Mouse (Mus musculus): ENCODE results near the gene Nox4.
"Not testable (repeated sequence)": the region's sequence is repeated elsewhere in the genome, so short reads cannot be mapped to it uniquely, and the experiment has no call there.

Gene Nox4

DNA sequence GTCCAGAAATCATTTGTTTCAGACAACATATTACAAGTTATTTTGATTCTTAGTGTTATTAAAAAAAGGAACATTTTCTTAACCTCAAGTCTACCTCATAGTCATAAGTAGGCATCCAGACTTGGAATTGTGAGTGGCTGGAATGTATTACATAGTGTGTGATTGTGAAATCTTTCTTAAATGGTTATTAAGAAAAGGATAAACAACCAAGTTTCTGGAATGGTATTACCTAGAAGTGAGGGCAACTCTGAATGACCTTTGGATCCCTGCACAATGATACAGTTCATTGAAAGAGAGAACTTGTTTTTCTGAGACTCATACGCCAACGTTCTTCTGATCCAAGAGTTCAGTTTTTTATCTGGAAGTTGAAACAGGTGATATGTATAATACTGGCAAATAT, 125.4 kb downstream of the Nox4 start:
- no peak for DNase-seq (ENCODE audit: low spot score in 2 of 2)

DNA sequence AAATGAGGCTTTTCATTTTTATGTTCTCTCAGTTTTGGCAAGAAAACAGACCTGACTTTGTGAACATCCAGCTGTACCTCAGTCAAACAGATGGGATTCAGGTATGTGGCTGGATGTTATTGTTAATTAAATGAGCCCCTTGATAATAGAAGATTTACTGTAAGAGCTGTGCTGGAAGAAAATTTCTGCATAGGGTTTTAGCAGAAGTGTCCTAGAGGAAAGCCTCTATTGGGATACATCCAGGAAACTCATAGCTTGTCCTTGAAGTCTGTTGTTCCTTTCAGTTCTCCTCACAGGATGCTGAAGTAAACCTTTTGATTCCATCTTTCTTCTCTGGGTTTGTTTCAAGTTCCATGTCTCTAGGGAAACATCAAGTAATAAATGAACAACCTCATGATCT, 128.4 kb downstream of the Nox4 start:
- DNase-seq (ENCODE audit: low spot score in 2 of 2), result no peak

DNA sequence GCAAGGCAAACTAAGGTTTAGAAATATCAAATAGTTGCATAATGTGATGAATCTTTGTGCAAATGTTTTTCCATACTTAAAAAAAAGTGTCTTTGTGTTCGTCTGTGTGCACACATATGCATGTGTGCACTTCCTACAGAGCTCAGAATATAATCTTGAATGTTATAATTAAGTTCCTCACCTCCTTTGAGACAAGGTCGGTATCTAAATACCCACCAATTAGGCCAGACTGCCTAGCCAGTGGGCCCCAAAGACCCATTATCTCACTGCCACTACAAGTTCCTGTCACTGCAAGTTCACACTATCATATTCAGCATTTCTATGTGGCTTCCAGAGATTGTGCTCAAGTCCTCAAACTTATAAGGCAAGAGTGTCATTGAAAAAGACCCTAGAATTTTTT, 129.0 kb downstream of the Nox4 start:
- DNase-seq (ENCODE audit: low spot score in 2 of 2), result no peak

DNA sequence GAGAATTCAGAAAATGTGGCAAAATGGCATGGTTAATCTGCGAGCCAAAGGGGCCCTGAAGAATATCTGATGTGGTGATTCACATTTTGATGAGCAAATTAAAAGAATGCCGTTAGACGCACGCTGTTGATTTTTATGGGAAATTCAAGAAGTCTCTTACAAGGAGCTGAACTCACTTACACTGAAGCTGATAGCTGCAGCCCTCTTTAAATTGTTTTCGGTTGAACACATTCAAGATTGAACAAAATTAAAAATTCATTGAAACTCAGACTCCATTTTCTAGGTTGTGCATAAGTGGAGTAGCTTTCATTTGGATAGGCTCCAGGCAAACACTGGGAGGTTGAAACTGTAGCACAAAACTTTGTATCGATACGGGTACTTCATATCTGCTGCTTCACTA, 151.1 kb downstream of the Nox4 start:
- no peak for DNase-seq (ENCODE audit: low spot score in 2 of 2)

DNA sequence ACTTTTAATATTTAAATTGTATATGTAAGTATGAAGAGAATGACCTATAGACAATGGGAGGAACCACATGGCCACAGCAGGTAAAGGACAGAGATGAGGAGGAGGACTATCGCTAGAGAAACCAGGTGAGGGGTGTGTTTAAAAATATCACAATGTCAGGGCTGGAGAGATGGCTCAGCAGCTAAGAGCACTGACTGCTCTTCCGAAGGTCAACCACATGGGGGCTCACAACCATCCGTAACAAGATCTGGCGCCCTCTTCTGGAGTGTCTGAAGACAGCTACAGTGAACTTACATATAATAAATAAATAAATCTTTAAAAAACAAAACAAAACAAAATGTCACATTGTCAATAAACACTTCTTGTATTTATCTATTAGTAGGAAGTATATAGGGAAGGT, 165.5 kb downstream of the Nox4 start:
- not testable (repeated sequence) for DNase-seq (ENCODE audit: low spot score in 2 of 2)

DNA sequence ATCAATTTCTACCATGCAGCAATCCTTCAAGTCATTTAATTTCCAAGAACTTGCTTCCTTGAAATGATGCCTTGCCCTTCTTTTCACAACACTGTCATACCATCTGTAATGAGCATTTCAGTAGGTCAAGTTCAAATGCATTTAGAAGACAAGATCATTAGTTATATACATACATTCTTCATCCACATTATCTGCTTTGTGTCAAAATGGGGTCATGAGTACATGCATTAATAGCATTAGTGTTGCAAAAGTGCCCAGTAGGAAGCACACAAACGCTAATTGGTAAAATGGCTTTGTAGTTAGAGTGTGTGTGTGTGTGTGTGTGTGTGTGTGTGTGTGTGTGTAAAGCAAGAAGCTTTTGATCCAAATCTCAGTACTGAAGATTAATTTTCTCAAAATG, 167.4 kb downstream of the Nox4 start:
- no peak for DNase-seq (ENCODE audit: low spot score in 2 of 2)
